Mouse (Mus musculus): ENCODE measurements around the gene Trpt1. TPM values are rescaled to one million over a fixed set of nuclear protein-coding genes. Genes with fewer than 3 reads are reported as not detected.

Gene Trpt1
- polyA plus RNA-seq, 1 experiment from 2014 or later: 17.9 TPM

- Histone ChIP-seq H3K4me1 (replicated peaks; ENCODE audit: control insufficient read depth, insufficient read depth, low read length) (peaks cover 6% of the 10 kb centered on the region), H3K4me3 (replicated peaks; ENCODE audit: low read length) (no peak overlapping the region), H3K27me3 (replicated peaks; ENCODE audit: control insufficient read depth, insufficient read depth, low read length) (no peaks in the 10 kb centered on the region), H3K9ac (replicated peaks; ENCODE audit: low read depth, low read length) (no peak overlapping the region), H3K4me2 (ENCODE audit: low read length) (no peak overlapping the region), H3K27ac (ENCODE audit: low read length) (no peak overlapping the region), H3K36me3 (ENCODE audit: control insufficient read depth, insufficient read depth) (no peaks in the 10 kb centered on the region), H3K9me3 (ENCODE audit: control insufficient read depth, low read length) (no peaks in the 10 kb centered on the region)
- ATAC-seq: no peak
- 28% methylated on average over 4 of the region's 4 CpGs for WGBS
Measured at GRCm38 (mm10) chr19:7044706-7045105, 48.8 kb downstream of the Trpt1 start.

Other genes with a start within 250 kb of the Trpt1 start
- gene Rps6ka4, start 155.5 kb upstream of the Trpt1 start, polyA plus RNA-seq (2015; fragmentation: Nextera tagmentation; extraction: Ambion mirVana): 9.4 and 9.7 TPM in 2 replicates
- 0.68 and 1.1 TPM in 2 replicates for gene Ccdc88b, start 137.9 kb upstream of the Trpt1 start, polyA plus RNA-seq (2015; fragmentation: Nextera tagmentation; extraction: Ambion mirVana)
- 104 and 116 TPM in 2 replicates for gene Trmt112, start 86.4 kb upstream of the Trpt1 start, polyA plus RNA-seq (2015; fragmentation: Nextera tagmentation; extraction: Ambion mirVana)
- gene Prdx5, start 86.0 kb upstream of the Trpt1 start, polyA plus RNA-seq (2015; fragmentation: Nextera tagmentation; extraction: Ambion mirVana): 244 and 272 TPM in 2 replicates
- gene Esrra, start 74.3 kb upstream of the Trpt1 start, polyA plus RNA-seq (2015; fragmentation: Nextera tagmentation; extraction: Ambion mirVana): 16.1 and 18.8 TPM in 2 replicates
- gene Catsperz, start 70.8 kb upstream of the Trpt1 start, polyA plus RNA-seq (2015; fragmentation: Nextera tagmentation; extraction: Ambion mirVana): 0.37 and 0.89 TPM in 2 replicates
- 2.1 and 3.3 TPM in 2 replicates for gene Kcnk4, start 61.6 kb upstream of the Trpt1 start, polyA plus RNA-seq (2015; fragmentation: Nextera tagmentation; extraction: Ambion mirVana)
- gene Bad, start 54.3 kb upstream of the Trpt1 start, polyA plus RNA-seq (2015; fragmentation: Nextera tagmentation; extraction: Ambion mirVana): 87.9 and 88.4 TPM in 2 replicates
- 46.3 and 52.5 TPM in 2 replicates for gene Gpr137, start 53.7 kb upstream of the Trpt1 start, polyA plus RNA-seq (2015; fragmentation: Nextera tagmentation; extraction: Ambion mirVana)
- gene Ppp1r14b, start 21.2 kb upstream of the Trpt1 start, polyA plus RNA-seq (2015; fragmentation: Nextera tagmentation; extraction: Ambion mirVana): 132 and 140 TPM in 2 replicates
- gene Plcb3, start 19.7 kb upstream of the Trpt1 start, polyA plus RNA-seq (2015; fragmentation: Nextera tagmentation; extraction: Ambion mirVana): 11.5 and 12.3 TPM in 2 replicates
- 73.8 and 101 TPM in 2 replicates for gene Fkbp2, start 15.6 kb upstream of the Trpt1 start, polyA plus RNA-seq (2015; fragmentation: Nextera tagmentation; extraction: Ambion mirVana)
- gene Vegfb, start 8.5 kb upstream of the Trpt1 start, polyA plus RNA-seq (2015; fragmentation: Nextera tagmentation; extraction: Ambion mirVana): 42.5 and 44.6 TPM in 2 replicates
- gene Dnajc4, start 3.6 kb upstream of the Trpt1 start, polyA plus RNA-seq (2015; fragmentation: Nextera tagmentation; extraction: Ambion mirVana): 18.3 and 23.3 TPM in 2 replicates
- gene Nudt22, start within 50 bp of the Trpt1 start, polyA plus RNA-seq (2015; fragmentation: Nextera tagmentation; extraction: Ambion mirVana): 15.5 and 16.0 TPM in 2 replicates
- 3.3 and 3.8 TPM in 2 replicates for gene Fermt3, start 23.3 kb downstream of the Trpt1 start, polyA plus RNA-seq (2015; fragmentation: Nextera tagmentation; extraction: Ambion mirVana)
- 246 and 247 TPM in 2 replicates for gene Stip1, start 43.8 kb downstream of the Trpt1 start, polyA plus RNA-seq (2015; fragmentation: Nextera tagmentation; extraction: Ambion mirVana)
- gene Macrod1, start 60.7 kb downstream of the Trpt1 start, polyA plus RNA-seq (2015; fragmentation: Nextera tagmentation; extraction: Ambion mirVana): 4.0 and 5.3 TPM in 2 replicates
- gene Flrt1, start 109.6 kb downstream of the Trpt1 start, polyA plus RNA-seq (2015; fragmentation: Nextera tagmentation; extraction: Ambion mirVana): 13.8 and 16.1 TPM in 2 replicates
- gene Otub1, start 210.2 kb downstream of the Trpt1 start, polyA plus RNA-seq (2015; fragmentation: Nextera tagmentation; extraction: Ambion mirVana): 223 and 235 TPM in 2 replicates
- 602 and 609 TPM in 2 replicates for gene Cox8a, start 221.5 kb downstream of the Trpt1 start, polyA plus RNA-seq (2015; fragmentation: Nextera tagmentation; extraction: Ambion mirVana)
- gene Naa40, start 245.1 kb downstream of the Trpt1 start, polyA plus RNA-seq (2015; fragmentation: Nextera tagmentation; extraction: Ambion mirVana): 67.3 and 74.7 TPM in 2 replicates

All from forebrain, embryonic 16.5 days (tissue).